Mouse (Mus musculus) spleen, embryonic (tissue): ENCODE results near the gene Sdhb.

Experiments used
- CTCF ChIA-PET: fragments of 350-600 bp; sonication (Branson Sonifier 250); formaldehyde crosslinking; loops from one replicate; lab custom pipeline; 2022; lab: Charles Lee

The Sdhb gene

DNA sequence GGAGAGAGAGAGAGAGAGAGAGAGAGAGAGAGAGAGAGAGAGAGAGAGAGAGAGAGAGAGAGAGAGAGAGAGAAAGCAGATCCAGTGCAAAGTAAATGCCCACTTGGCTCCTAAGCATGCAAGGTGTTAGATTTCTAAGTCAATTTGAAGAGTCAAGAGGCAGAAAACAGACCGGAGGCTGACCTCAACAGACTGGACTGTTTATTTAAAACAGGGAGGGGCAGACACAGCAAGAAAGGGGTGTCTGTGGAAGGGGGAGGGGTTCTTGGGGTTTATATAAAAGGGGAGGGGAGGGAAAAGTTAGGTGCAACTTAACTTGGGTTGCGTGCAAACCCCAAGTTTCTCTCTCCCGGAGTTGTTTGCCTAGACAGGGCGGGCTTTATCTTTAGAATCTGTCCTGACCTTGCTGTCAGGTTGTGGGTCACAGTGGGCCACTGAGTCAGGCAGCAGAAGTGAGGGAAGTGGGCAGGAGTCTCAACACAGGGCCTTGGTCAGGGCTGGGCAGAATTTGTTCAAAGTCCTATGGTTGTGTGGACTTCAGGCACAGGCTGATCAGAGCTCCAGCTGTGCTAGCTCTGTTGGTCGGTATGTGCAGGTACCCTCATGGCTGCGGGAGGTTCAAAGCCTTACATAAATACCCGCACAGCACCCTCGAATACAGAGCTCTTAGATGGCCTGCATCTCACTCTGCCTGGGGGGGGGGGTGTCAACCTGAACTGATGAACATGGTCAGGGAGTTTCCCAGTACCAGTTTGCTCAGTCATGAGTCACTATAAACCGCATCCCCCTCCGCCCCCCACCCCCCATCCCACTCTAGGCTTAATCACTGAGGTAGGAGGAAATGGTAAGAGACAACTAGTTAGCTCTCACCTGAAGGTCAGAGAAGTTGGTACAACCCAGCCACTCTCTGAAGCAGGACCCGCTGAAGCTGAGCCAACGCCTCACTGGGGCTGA, 13.2 kb upstream of the Sdhb start:
- CTCF ChIA-PET: interaction anchor here (0.6 to 1.4 kb wide), 4 partner anchors 11 to 136 kb away, joined by 3 to 8 read pairs (median 4); no protein-coding TSS in a partner anchor

DNA sequence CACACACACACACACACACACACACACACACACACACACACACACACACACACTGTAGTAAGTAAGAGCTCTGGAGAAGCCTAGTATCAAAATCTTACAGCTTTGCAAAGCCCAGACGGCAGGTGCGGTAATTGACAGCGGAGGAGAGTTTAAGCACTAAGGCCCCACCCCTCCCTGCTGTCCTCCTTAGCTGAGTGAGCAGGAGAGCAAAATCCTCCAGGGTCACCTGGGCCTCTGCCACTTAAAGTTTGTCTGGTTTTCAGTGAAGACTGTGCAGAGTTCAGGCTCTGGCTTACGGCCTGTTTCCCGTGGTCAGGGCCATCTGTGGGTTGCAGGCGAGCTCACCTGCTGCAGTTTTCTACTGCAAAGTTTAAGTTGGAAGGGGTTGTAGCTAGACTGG, 12.5 kb upstream of the Sdhb start:
- CTCF ChIA-PET: interaction anchor here (0.6 to 1.4 kb wide), 4 partner anchors 43 to 409 kb away, joined by 3 to 8 read pairs (median 6); no protein-coding TSS in a partner anchor

DNA sequence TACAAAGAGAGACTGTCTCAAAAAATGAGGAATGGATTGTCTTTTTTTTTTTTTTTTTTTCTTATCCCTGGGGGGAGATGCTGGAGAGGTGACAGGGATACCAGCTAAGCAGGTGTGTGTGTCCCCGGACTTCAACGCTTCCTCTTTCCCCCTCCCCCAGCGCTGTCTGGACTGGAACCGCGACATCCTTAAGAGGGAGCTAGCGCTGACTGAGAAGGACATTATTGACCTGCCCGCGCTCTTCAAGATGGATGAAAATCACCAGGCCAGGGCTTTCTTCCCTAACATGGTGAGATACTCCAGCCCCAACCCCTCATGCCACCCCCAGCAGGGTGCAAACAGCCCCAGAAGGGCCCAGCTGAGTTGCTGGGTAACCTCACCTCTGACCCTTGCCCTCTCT, 12.0 kb upstream of the Sdhb start:
- CTCF ChIA-PET: interaction anchor here (0.8 to 1.4 kb wide), 2 partner anchors 44 to 409 kb away, joined by 3 to 8 read pairs; no protein-coding TSS in a partner anchor

GRCm38 (mm10) chr4:140949616-140950015, 11.4 kb upstream of the Sdhb start:
- CTCF ChIA-PET: no interaction called here

GRCm38 (mm10) chr4:140950574-140950973, 10.4 kb upstream of the Sdhb start:
- CTCF ChIA-PET: no interaction called here

DNA sequence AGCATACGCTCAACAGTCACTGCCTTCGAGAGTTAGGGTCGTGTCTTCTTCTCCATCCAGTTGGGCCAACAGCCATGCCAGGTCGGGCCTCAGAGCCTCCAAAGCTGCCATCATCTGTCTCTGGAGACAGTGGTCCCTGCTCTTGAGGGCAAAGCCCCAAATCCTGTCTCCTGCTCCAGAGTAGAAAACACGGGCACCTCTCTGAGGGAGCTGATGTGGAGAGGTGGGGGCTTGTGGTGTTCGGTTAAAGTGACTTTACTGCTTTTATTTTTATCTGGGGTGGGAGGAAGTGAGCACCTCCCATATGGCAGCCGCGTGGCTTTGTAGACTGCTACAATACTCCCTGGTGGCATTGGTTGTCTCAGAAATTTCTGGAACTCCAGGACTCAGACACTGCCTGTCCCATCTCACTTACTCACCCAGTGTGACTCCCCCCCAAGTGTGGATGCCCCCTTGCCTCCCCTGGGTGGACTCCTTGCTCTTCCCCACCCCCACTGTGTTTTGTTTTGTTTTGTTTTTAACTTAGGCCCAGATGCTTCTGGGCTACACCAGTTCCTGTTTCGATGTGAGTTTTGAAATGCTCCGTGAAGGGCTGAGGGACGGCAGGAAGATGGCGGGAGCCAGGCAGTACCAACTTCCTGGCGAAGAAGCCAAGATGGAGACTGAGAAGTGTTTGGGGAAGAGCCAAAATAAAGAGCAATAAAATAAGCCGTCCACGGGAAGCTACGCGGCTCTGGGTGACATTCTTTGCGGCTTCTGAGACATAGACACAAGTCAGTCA, 9.0 kb upstream of the Sdhb start:
- CTCF ChIA-PET: interaction anchor here (0.6 to 1.4 kb wide), 3 partner anchors 12 to 136 kb away, joined by 3 to 4 read pairs (median 4); no protein-coding TSS in a partner anchor

DNA sequence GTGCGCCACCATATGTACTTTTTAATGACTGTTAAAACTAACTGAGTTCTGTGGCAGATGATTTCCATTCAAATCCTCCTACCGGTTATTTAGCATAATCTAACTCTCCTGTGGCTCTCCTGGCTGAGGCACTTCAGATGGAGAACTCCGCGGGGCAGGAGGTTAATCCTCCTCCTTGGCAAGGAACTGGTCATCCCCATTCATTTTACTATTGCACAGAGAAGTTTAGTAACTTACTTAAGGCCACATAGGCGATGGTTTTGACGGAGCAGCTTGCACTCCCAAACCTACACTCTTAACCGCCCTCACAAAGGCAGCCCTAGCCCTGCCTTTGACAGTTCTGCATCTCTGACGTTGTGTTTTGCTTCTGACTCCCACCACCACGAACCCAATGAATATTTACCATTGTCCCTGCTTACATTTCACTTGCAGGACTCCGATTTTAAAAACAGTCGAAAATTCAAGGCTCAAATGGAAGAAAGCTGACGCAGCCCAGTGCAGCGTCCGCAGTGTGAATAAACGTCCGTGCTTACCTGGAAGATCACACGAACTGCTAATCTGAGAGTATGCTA, 3.8 kb upstream of the Sdhb start:
- CTCF ChIA-PET: interaction anchor here (0.6 to 1.0 kb wide), 2 partner anchors 135 to 662 kb away, joined by 3 read pairs; no protein-coding TSS in a partner anchor

DNA sequence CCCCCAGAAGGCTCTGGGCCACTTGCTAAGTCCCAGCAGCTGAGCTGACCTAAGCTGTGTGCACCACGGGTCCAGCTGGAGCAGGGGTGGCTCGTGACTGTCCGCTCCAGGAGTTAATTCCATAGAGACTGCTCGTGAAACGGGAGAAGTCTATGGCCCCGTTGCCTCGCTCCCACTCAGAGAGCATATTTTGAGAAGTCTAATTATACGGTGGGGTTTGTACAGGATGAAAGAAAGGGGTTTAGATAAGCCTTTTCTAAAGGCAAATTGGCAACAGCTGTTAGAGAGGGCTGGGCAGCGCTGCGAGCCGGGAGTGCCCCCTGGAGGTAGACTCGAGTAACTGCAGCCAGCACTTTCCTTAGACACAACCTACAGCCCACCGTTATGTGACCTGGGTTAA, 3.3 kb upstream of the Sdhb start:
- CTCF ChIA-PET: interaction anchor here (0.6 to 1.0 kb wide), 2 partner anchors 135 to 661 kb away, joined by 3 read pairs; no protein-coding TSS in a partner anchor

GRCm38 (mm10) chr4:140958319-140958718, 2.7 kb upstream of the Sdhb start:
- CTCF ChIA-PET: interaction anchor here (0.6 to 1.0 kb wide), 3 partner anchors 13 to 136 kb away, joined by 3 to 9 read pairs (median 7); no protein-coding TSS in a partner anchor

GRCm38 (mm10) chr4:140959128-140959679, 1.8 kb upstream of the Sdhb start:
- CTCF ChIA-PET: interaction anchor here (0.6 to 0.9 kb wide), 2 partner anchors 12 to 14 kb away, joined by 4 to 9 read pairs; no protein-coding TSS in a partner anchor

DNA sequence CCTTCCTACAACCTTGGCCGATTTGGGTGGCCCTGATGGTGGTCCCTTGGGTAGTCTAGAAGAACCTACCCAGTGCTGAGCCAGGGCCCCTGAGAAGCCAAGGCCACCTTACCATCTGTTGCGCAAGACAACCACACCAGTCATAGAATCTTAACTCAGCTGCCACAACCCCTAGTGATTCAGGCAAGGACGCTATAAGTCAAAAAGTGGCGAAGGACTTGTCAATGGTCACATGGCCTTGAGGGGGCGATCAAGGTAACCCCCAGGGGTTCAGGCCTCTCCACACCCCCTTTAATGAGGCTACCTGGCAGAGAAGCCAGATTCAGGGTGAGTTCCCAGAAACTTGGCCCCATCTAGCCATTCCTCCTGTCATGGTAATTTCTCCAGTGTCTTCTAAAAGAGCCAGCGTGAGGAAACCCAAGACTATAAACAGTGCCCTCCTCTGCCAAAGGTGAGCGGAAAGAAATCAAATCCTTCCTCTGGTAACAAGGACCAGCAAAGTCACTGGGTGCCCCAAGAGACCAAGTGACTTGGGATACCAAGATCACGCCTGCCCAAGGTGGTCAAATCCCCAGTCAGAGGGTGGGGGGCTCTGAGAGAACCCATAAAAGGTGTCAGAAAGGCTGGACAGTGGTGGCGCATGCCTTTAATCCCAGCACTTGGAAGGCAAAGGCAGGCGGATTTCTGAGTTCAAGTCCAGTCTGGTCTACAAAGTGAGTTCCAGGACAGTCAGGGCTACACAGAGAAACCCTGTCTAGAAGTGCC, 1.1 kb upstream of the Sdhb start:
- CTCF ChIA-PET: interaction anchor here (0.7 to 0.9 kb wide), 2 partner anchors 13 to 29 kb away, joined by 3 to 4 read pairs; no protein-coding TSS in a partner anchor

- CTCF ChIA-PET: interaction anchor here (0.6 to 0.7 kb wide), 3 partner anchors 53 to 713 kb away, joined by 3 to 16 read pairs (median 4); no protein-coding TSS in a partner anchor
Observed at GRCm38 (mm10) chr4:140961467-140962206, 634 bp downstream of the Sdhb start.

DNA sequence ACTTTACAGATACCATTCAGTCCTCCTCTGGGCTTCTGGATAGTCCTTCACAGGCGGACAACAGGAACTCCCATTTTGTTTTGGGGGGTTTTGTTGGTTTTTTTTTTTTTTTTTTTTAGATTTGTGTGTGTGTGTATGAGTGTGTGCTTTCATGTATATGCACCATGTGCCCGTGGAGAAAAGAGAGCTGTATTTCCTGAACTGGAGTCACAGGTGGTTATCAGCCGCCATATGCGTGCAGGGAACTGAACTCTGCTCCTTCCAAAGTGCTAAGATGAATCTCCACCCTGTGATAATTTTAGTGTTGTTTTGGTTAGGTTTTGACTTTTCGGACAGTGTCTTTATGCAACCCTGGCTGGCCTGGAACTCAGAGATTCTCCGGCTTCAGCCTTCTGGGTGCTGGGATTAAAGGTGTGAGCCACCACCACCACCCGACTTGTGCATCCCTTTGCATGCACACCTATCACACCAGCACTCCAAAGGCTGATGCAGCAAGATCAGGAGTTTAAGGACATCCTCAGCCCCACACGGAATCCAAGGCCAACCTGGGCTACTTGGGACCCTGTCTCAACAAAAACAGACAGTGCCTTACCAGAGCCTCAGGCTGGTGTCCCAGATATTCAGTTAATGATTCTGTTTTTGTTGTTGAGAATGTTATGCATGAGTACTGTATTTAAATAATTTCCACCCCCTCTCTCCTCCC, 1.4 kb downstream of the Sdhb start:
- CTCF ChIA-PET: interaction anchor here (0.6 to 0.7 kb wide), 4 partner anchors 52 to 712 kb away, joined by 3 to 16 read pairs (median 6); no protein-coding TSS in a partner anchor

- CTCF ChIA-PET: interaction anchor here (0.7 to 1.8 kb wide), 2 partner anchors 11 to 59 kb away, joined by 3 to 4 read pairs; no protein-coding TSS in a partner anchor
Observed at GRCm38 (mm10) chr4:140962950-140963349, 1.9 kb downstream of the Sdhb start.

GRCm38 (mm10) chr4:140963941-140964597, 3.1 kb downstream of the Sdhb start:
- CTCF ChIA-PET: interaction anchor here (0.5 to 1.8 kb wide), 3 partner anchors 12 to 201 kb away, joined by 4 to 5 read pairs (median 4); no protein-coding TSS in a partner anchor

DNA sequence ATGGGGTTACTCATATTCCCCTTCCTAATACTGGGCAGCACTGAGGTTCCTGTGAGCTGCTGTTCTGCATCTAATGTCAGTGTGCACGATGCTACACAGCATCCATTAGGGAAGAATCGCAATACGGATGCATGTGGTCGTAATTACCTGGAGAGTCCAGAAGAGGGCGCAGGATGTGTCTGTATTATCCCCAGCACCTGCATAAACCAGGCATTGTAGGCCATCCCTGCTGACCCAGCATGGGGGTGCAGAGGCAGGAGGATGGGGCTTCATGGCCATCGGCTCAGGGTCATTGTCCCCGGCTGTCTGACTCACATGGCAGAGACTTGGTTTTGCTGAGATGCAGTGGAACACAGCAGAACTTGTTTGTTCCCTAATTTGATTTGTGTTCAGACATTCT, 3.6 kb downstream of the Sdhb start:
- CTCF ChIA-PET: interaction anchor here (1.8 kb wide), 1 partner anchor 12 kb away, joined by 4 read pairs; no protein-coding TSS in a partner anchor

DNA sequence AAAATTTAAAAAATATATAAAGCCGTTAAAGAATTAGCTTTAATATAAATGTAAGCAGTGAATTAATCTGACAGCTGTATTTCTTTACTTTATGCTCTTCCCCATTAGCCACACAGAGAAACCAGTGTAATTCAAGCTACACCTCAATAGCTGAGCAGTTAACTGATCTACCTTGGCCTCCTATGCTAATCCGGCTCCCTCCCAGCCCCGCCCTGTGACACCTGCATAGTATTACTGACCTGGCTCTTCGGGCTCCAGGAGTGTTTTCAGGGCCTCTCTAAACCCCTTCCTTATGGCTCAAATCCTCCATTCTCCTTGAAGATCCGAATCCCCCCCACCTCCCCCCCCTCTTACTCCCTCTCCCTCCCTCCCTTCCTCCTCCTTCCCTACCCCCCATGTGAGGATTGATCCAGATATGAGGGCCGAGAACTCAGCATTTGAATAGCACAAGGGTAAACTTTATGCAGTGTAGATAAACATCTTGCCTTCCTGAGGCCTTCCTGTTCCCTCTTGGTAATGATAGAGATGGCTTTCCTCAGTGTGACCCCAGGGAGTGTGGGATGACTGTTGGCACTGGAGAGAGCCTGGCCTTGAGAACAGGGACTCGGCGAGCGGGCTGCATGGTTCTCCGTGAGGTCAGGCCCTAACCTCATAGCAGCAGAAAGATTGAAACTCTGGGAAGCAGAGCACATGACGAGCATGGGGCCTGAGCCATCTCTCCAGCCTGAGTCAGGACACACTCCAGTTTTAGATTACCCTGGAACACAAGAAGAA, 6.6 kb downstream of the Sdhb start:
- CTCF ChIA-PET: interaction anchor here (0.6 to 1.4 kb wide), 3 partner anchors 16 to 736 kb away, joined by 3 to 4 read pairs (median 3); no protein-coding TSS in a partner anchor
